In genomic region chr9:67043231-67044199, GRCm38 (mm10) we compare ENCODE assay signal across 8 mouse cellular contexts. TPM values are rescaled to one million over a fixed set of nuclear protein-coding genes. Genes with fewer than 3 reads are reported as not detected.
DNase-seq lines count a peak whose midpoint lies in the region; ATAC-seq lines count a peak whose summit lies in the region.

No protein-coding gene starts in this region.

- peaks cover 59% of the 10 kb centered on the region for H3K4me1 ChIP-seq in intestine, embryonic 14.5 days (replicated peaks; ENCODE audit: control insufficient read depth, insufficient read depth, low read length)

- H3K4me2 ChIP-seq in intestine, embryonic 14.5 days (ENCODE audit: low read length), result peak overlapping the region; percentile 82

- peaks cover 18% of the 10 kb centered on the region for H3K36me3 ChIP-seq in intestine, embryonic 14.5 days (ENCODE audit: control insufficient read depth, insufficient read depth, low read length)

- H3K9ac ChIP-seq in intestine, embryonic 14.5 days (ENCODE audit: low read length), result peak overlapping the region; percentile 80

- ATAC-seq in intestine, embryonic 14.5 days (replicated peaks; ENCODE audit: low FRiP score, low TSS enrichment, low read depth), result peak; percentile 89

- H3K27ac ChIP-seq in intestine, embryonic 14.5 days (ENCODE audit: low read depth), result peak overlapping the region; percentile 94

- H3K9me3 ChIP-seq in intestine, embryonic 14.5 days (ENCODE audit: control insufficient read depth, low read length), result no peaks in the 10 kb centered on the region

- peak overlapping the region; percentile 92 for H3K4me3 ChIP-seq in intestine, embryonic 14.5 days (ENCODE audit: low read depth, low read length)

- intact Hi-C loops in gastrocnemius, postnatal 14 days (cut with DNase I; ENCODE audit: low total_unique reads), result loop anchor here (5.0 kb wide), 1 partner anchor 41 kb away; no protein-coding TSS in a partner anchor
- intact Hi-C loops in left cerebral cortex, postnatal 14 days (cut with DNase I), result loop anchor here (1.0 to 5.0 kb wide), 2 partner anchors 42 to 229 kb away; no protein-coding TSS in a partner anchor

- DNase-seq in adrenal gland, adult (ENCODE audit: inconsistent age in 2 of 2, low spot score in 1 of 2), result peak; percentile 100
- DNase-seq in embryo, embryonic 10.5 days (ENCODE audit: low spot score), result peak; percentile 100
- DNase-seq in gastrocnemius, postnatal 14 days, result peak; percentile 99
- DNase-seq in intestine, embryonic 14.5 days (ENCODE audit: low spot score), result peak; percentile 97
- peak; percentile 100 for DNase-seq in left cerebral cortex, postnatal 14 days (ENCODE audit: low spot score in 2 of 2)
- DNase-seq in mesoderm, embryonic 11.5 days (ENCODE audit: low read depth, low spot score), result peak; percentile 100
- DNase-seq in right cerebral cortex, postnatal 36 days (ENCODE audit: low spot score in 2 of 2), result peak; percentile 100
- DNase-seq in yolk sac, embryonic 10.5 days (ENCODE audit: low spot score), result peak; percentile 99

- WGBS in intestine, embryonic 14.5 days, result under 1% methylated on average over 72 of the region's 73 CpGs

- no peaks in the 10 kb centered on the region for H3K27me3 ChIP-seq in intestine, embryonic 14.5 days (replicated peaks; ENCODE audit: control insufficient read depth, insufficient read depth, low read length)

RNA-seq across cellular contexts. Expression of gene Tpm1, which starts 5.7 kb away (rescaled TPM):
- over 10,000 TPM; 23,393 to 24,139 TPM for total RNA-seq in gastrocnemius, postnatal 14 days (2021)
- 1,186 and 1,326 TPM in 2 replicates for polyA plus RNA-seq in intestine, embryonic 14.5 days (2014; fragmentation: Nextera tagmentation; extraction: Ambion mirVana)
- 100 to 1,000 TPM; 204 to 207 TPM for total RNA-seq in left cerebral cortex, postnatal 14 days (2021)

Comparison
In these comparisons a context has a peak if more than half of its experiments do, and no peak if none do; other contexts are left out.
1. Peak in every context shown above with its lines: DNase-seq, ATAC-seq, H3K4me3 ChIP-seq and H3K27ac ChIP-seq.
2. RNA of gene Tpm1, which starts 5.7 kb away (total RNA-seq): 23,393 to 24,139 TPM in gastrocnemius, postnatal 14 days; 204 to 207 TPM in left cerebral cortex, postnatal 14 days; every median in the first group is over 100 times any median in the second.